Mouse (Mus musculus) lung, postnatal 0 days (tissue): ENCODE measurements at regions not wholly inside any gene's neighbourhood (a gene's known extent, or its start where the extent isn't known, plus 50 kb on each side); places are given as distances from the start of the nearest gene placed in this dataset.

Experiments
- ATAC-seq: fragments of 200-750 bp; cut with Nextera tagmentation; 2 replicates; pipeline ENCODE4 v1.8.0; 2017; ENCODE audit warnings: moderate library complexity
- DNase-seq: peaks from one replicate; pipeline ENCODE4 v3.0.0-alpha.2; 2016; ENCODE audit warnings: low spot score
- H3K27ac ChIP-seq: fragments of 300-500 bp; sonication (generic); 2 replicates; pipeline ENCODE4 v1.5.1; 2014; ENCODE audit warnings: antibody characterized with exemption, mild to moderate bottlenecking, low read length, mixed read lengths
- H3K27me3 ChIP-seq: fragments of 300-500 bp; sonication (generic); replicated peaks from 2 replicates; pipeline ENCODE4 v1.6.1; 2014; ENCODE audit warnings: low read length, mixed read lengths; ENCODE audit not compliant: insufficient read depth
- H3K36me3 ChIP-seq: fragments of 300-500 bp; sonication (generic); 2 replicates; pipeline ENCODE4 v1.6.1; 2014; ENCODE audit warnings: low read length, mixed read lengths; ENCODE audit not compliant: insufficient read depth
- H3K4me1 ChIP-seq: fragments of 300-500 bp; sonication (generic); 2 replicates; pipeline ENCODE4 v1.6.1; 2014; ENCODE audit warnings: antibody characterized with exemption, low read depth, low read length, mixed read lengths; ENCODE audit not compliant: insufficient read depth
- H3K4me2 ChIP-seq: fragments of 300-500 bp; sonication (generic); replicated peaks from 2 replicates; pipeline ENCODE4 v1.6.1; 2014; ENCODE audit warnings: low read depth, mild to moderate bottlenecking, low read length, moderate library complexity, mixed read lengths
- H3K4me3 ChIP-seq: fragments of 300-500 bp; sonication (generic); 2 replicates; pipeline ENCODE4 v1.5.1; 2014; ENCODE audit warnings: low read depth, low read length
- H3K9ac ChIP-seq: fragments of 300-500 bp; sonication (generic); replicated peaks from 2 replicates; pipeline ENCODE4 v1.6.1; 2014; ENCODE audit warnings: low read depth, mild to moderate bottlenecking
- H3K9me3 ChIP-seq: fragments of 300-500 bp; sonication (generic); 2 replicates; pipeline ENCODE4 v1.6.1; 2016; ENCODE audit warnings: low read length, mixed read lengths
- CTCF ChIP-seq: IDR thresholded peaks from 2 replicates; pipeline ENCODE4 v1.5.1; 2016; ENCODE audit warnings: antibody characterized with exemption, mild to moderate bottlenecking
- EP300 ChIP-seq: IDR thresholded peaks from 2 replicates; pipeline ENCODE4 v1.6.1; 2016; ENCODE audit warnings: antibody characterized with exemption, mild to moderate bottlenecking, control low read depth
- WGBS: fragments of 180-500 bp; shearing (Covaris S2); extraction: QIAGEN DNeasy Blood & Tissue Kit; methylation state at CpG from one replicate; pipeline ENCODE4 v1.1.7; 2014; 5-methylcytosine and 5-hydroxymethylcytosine counted together

DNA sequence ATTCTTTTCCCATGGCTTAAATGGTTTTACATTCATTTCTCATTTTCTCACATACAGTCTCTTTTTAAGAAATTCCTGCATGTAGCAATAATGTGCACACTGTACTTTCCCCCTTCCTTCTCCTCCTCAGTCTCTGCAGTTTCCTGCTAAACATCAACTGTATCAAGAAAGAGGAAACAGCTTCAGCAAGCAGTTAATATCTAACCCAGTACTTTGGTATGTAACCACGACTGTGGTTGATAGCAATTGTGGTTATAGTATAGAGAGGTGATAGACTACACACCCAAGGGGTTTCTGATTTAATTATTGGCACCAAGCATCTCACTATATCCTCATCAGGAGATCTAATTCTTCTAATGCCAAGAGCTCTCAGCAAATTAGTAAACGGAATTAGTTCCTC lies 52.8 kb upstream of the Eci2 start:
- no peak for DNase-seq
- WGBS, result 45% methylated on average over 2 of the region's 2 CpGs
- Histone ChIP-seq H3K4me2 (no peak overlapping the region), H3K36me3 (no peaks in the 10 kb centered on the region), H3K27me3 (no peaks in the 10 kb centered on the region), H3K9me3 (no peaks in the 10 kb centered on the region), H3K4me3 (no peak overlapping the region), H3K4me1 (no peaks in the 10 kb centered on the region), H3K9ac (no peak overlapping the region), H3K27ac (no peak overlapping the region)
- TF ChIP-seq EP300 (no peak), CTCF (no peak)
- ATAC-seq, result no peak

DNA sequence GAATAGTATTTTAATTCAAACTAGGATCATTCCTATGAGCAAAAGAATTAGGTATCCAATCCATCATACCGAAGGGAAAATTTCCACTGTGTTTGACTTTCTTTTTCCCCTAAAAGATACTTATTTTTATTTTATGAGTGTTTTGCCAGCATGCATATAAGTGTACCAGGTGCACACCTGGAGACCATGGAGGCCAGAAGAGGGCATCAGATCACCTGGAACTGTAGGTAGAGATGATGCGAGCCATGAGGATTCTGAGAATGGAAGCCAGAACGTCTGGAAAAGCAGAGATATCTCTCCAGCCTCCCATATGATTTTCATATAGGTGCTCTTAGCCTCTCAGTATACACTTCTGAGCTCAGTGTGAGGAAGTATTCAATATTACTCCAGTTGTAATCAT lies 58.5 kb upstream of the Eci2 start:
- H3K9ac ChIP-seq, result no peak overlapping the region
- no peaks in the 10 kb centered on the region for H3K4me1 ChIP-seq
- WGBS, result 55% methylated on average over 3 of the region's 3 CpGs
- H3K9me3 ChIP-seq, result no peaks in the 10 kb centered on the region
- peak; percentile 24 for TF ChIP-seq CTCF
- TF ChIP-seq EP300, result no peak
- no peak overlapping the region for H3K27ac ChIP-seq
- no peaks in the 10 kb centered on the region for H3K27me3 ChIP-seq
- DNase-seq, result no peak
- H3K36me3 ChIP-seq, result no peaks in the 10 kb centered on the region
- ATAC-seq, result no peak
- H3K4me2 ChIP-seq, result no peak overlapping the region
- no peak overlapping the region for H3K4me3 ChIP-seq

DNA sequence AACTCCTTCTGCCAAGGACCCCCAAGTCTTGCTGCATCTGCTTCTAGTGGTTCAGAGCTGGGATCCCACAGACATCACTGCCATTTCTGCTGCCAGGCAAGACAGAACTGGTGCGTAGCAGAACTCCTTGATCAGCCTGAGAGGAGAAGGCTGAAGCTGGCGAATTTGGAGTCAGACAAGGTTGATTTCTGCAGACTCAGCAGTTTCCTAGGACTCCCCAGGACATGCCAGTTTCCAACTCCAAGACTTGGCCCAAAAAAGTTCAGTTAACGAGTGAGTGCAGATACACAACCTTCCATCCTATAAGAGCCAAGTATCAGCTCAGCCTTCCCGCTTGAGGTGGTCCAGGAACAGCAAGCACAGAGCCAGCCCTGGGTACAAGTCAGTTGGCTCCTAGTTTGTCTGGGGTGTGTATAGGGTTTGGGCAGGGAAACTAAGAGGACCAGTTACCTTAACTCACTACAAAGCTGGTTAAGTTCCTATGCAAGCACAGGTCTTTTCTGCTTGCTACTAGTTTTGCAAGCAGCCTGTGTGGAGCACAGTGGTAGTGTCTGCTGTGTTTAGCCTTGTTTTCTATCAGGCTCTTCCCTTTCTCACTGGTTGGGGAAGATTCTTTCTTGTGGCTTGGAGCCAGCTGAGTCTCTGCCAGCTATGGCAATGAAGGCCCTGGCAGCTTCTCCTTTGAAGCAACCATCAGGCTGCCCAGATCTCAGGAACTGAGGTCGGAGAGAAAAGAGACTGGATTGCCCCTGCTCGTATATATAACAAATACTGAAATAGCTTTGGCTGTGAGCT lies 60.5 kb upstream of the Eci2 start:
- Histone ChIP-seq H3K27me3 (no peaks in the 10 kb centered on the region), H3K9me3 (no peaks in the 10 kb centered on the region), H3K4me1 (no peaks in the 10 kb centered on the region), H3K36me3 (no peaks in the 10 kb centered on the region), H3K9ac (no peak overlapping the region), H3K4me2 (no peak overlapping the region), H3K27ac (no peak overlapping the region), H3K4me3 (no peak overlapping the region)
- WGBS, result 69% methylated on average over 6 of the region's 6 CpGs
- TF ChIP-seq CTCF (no peak), EP300 (no peak)
- no peak for ATAC-seq
- DNase-seq, result no peak

DNA sequence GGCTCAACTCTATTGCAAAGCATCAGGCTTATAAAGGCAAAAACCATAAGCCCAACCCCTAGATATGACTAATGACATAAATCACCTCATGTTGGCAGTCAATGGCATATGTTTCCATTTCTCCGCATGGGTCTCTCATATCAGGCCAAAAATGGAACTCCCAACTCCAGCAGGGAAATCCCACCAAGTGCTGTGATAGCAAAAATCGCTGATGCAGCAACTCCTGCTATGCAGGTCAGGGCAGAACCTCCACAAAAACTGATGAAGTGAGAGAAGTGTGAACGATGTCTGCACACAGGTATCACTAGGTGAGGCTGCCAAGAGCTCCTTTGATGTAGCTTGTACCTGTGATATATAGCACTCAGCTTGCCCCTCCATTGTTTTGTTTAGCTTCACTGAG lies 64.3 kb upstream of the Eci2 start:
- Histone ChIP-seq H3K27me3 (no peaks in the 10 kb centered on the region), H3K4me1 (no peaks in the 10 kb centered on the region), H3K9ac (no peak overlapping the region), H3K36me3 (no peaks in the 10 kb centered on the region), H3K9me3 (no peaks in the 10 kb centered on the region), H3K4me2 (no peak overlapping the region), H3K4me3 (no peak overlapping the region), H3K27ac (no peak overlapping the region)
- DNase-seq (no peak), ATAC-seq (no peak)
- 67% methylated on average over 3 of the region's 3 CpGs for WGBS
- TF ChIP-seq EP300 (no peak), CTCF (no peak)

DNA sequence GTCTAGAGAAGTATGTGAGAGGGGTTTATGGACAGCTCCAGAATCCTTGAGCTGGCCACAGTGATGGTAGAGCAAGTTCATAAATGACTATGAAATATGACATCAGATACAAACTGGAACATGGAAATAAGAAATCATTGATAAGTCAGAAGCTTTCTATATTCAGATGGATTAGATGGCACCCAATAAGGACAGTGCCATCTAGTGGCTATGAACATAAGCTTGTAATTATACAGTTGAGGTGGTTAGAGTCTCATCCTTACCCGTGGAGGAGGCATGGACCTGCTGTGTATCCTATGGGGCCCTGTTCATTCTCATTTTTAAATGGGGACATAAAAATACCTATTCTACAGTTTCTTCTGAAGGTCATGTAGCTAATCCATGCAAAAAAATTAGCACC lies 92.9 kb upstream of the Eci2 start:
- Histone ChIP-seq H3K4me2 (no peak overlapping the region), H3K27ac (no peak overlapping the region), H3K27me3 (no peaks in the 10 kb centered on the region), H3K36me3 (no peaks in the 10 kb centered on the region), H3K4me1 (no peaks in the 10 kb centered on the region), H3K9ac (no peak overlapping the region), H3K9me3 (no peaks in the 10 kb centered on the region), H3K4me3 (no peak overlapping the region)
- WGBS, result 23% methylated on average over 1 of the region's 1 CpGs
- no peak for ATAC-seq
- TF ChIP-seq CTCF (peak; percentile 59), EP300 (no peak)
- DNase-seq, result peak; percentile 49

DNA sequence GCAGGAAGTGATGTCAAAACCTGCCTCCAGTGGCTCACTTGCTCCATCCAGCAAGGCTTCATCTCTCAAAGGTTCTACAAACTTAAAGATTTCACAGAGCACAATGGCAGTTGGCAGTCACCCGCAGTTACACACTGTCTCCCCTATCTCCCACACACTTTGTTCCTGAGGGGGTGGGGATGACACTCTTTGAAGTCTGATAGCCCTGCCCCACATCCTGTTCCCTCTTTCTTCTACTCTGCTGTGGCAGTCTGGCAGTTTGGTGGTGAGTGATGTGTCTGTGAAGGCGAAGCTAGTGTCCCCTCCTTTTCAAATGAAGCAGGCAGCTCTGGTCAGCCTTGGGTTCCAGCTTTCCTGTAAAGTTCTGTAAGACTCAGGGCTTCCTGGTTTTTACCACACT lies 102.6 kb upstream of the Eci2 start:
- Histone ChIP-seq H3K9ac (no peak overlapping the region), H3K27ac (no peak overlapping the region), H3K4me2 (no peak overlapping the region), H3K36me3 (no peaks in the 10 kb centered on the region), H3K4me3 (no peak overlapping the region), H3K9me3 (no peaks in the 10 kb centered on the region), H3K4me1 (no peaks in the 10 kb centered on the region), H3K27me3 (no peaks in the 10 kb centered on the region)
- DNase-seq (no peak), ATAC-seq (no peak)
- WGBS, result 39% methylated on average over 2 of the region's 2 CpGs
- TF ChIP-seq EP300 (no peak), CTCF (no peak)
